Mouse (Mus musculus): ENCODE measurements around the gene St14. TPM values are rescaled to one million over a fixed set of nuclear protein-coding genes. Genes with fewer than 3 reads are reported as not detected.
"Not testable (repeated sequence)": the region's sequence is repeated elsewhere in the genome, so short reads cannot be mapped to it uniquely, and the experiment has no call there.

St14 gene
- polyA plus RNA-seq, 1 experiment from 2014 or later, result 3.6 TPM

DNA sequence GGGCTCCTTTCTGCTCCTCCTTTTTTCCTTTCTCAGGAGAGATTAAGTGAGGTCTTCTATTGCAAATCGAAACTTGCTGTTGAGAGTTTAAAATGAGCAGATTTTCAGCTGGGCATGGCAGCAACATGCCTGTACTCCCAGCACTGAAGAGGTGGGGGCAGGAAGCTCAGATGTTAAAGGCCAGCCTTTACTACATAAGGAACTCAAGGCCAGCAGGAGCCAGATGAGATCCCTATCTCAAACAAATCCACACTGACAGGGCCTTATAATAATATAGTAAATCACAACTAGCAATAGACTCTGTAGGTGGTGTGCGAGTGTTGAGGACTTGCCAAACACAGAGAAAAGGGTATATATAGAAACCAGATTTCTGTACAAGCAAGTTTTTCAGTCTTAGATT is 72.9 kb downstream of the St14 start:
- ATAC-seq (replicated peaks; ENCODE audit: extremely low read depth, insufficient read depth, low FRiP score), result no peak
- no peaks in the 10 kb centered on the region for H3K27me3 ChIP-seq (ENCODE audit: control insufficient read depth, insufficient read depth, low read length)

DNA sequence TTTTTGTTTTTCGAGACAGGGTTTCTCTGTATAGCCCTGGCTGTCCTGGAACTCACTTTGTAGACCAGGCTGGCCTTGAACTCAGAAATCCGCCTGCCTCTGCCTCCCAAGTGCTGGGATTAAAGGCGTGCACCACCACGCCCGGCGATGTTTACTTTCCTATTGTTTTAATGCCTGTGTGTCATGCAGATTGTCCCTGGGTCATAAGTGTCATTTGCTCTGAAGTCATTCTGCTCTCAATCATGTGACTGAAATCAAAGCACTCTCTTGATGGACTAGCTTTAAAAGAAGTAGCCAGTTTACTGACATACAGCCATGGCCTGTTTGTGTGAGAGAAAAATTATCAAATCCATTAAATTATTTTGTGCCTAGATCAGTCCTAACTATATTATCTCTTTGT is 80.1 kb downstream of the St14 start:
- not testable (repeated sequence) for H3K27ac ChIP-seq (ENCODE audit: low read length); H3K4me3 ChIP-seq (ENCODE audit: low read length); H3K4me2 ChIP-seq (ENCODE audit: low read depth, low read length); H3K9me3 ChIP-seq (replicated peaks; ENCODE audit: control insufficient read depth, low read length); H3K27me3 ChIP-seq (ENCODE audit: control insufficient read depth, insufficient read depth, low read length); H3K9ac ChIP-seq (ENCODE audit: low read length); ATAC-seq (replicated peaks; ENCODE audit: extremely low read depth, insufficient read depth, low FRiP score)
- peaks cover 11% of the 10 kb centered on the region; the same call in 1 of the 2 replicates for H3K36me3 ChIP-seq (ENCODE audit: control insufficient read depth, insufficient read depth)
- H3K4me1 ChIP-seq (ENCODE audit: control insufficient read depth, insufficient read depth, low read length), result peaks cover 14% of the 10 kb centered on the region
- 90% methylated on average over 6 of the region's 6 CpGs for WGBS

More for the DNA sequence above, 72.9 kb downstream of the St14 start:
- Histone ChIP-seq H3K9me3 (replicated peaks; ENCODE audit: control insufficient read depth, low read length) (no peaks in the 10 kb centered on the region), H3K36me3 (ENCODE audit: control insufficient read depth, insufficient read depth) (peaks cover 20% of the 10 kb centered on the region), H3K4me1 (ENCODE audit: control insufficient read depth, insufficient read depth, low read length) (no peaks in the 10 kb centered on the region), H3K27ac (ENCODE audit: low read length) (no peak overlapping the region), H3K9ac (ENCODE audit: low read length) (no peak overlapping the region), H3K4me3 (ENCODE audit: low read length) (no peak overlapping the region), H3K4me2 (ENCODE audit: low read depth, low read length) (no peak overlapping the region)
- WGBS, result 79% methylated on average over 2 of the region's 2 CpGs

DNA sequence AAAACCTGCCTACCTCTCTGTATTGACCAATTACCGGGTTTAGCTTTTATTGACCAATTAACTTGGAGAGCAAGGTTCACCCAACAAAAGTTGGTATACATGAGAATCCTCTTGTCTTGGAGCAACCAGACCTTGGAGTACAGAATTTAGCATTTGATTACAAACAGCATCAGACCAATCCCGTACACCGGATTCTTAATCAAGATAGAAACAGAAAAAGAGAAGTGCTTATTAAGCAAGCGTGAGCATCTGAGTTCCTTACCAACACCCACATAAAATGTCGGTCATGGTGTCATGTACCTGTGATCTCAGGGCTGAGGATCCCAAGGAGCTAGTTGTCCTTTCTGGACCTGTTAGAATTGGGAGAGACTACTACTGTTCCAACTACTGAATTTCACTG is 81.4 kb downstream of the St14 start:
- no peak for ATAC-seq (replicated peaks; ENCODE audit: extremely low read depth, insufficient read depth, low FRiP score)
- no peaks in the 10 kb centered on the region for H3K27me3 ChIP-seq (ENCODE audit: control insufficient read depth, insufficient read depth, low read length)
- H3K4me1 ChIP-seq (ENCODE audit: control insufficient read depth, insufficient read depth, low read length), result peaks cover 14% of the 10 kb centered on the region
- no peak overlapping the region for H3K27ac ChIP-seq (ENCODE audit: low read length)
- H3K4me3 ChIP-seq (ENCODE audit: low read length), result no peak overlapping the region
- no peaks in the 10 kb centered on the region for H3K9me3 ChIP-seq (replicated peaks; ENCODE audit: control insufficient read depth, low read length)
- WGBS, result 96% methylated on average over 5 of the region's 5 CpGs
- H3K4me2 ChIP-seq (ENCODE audit: low read depth, low read length), result no peak overlapping the region
- no peak overlapping the region for H3K9ac ChIP-seq (ENCODE audit: low read length)
- peaks cover 11% of the 10 kb centered on the region; the same call in 1 of the 2 replicates for H3K36me3 ChIP-seq (ENCODE audit: control insufficient read depth, insufficient read depth)

Other genes with a start within 250 kb of the St14 start
- 4.3 and 5.4 TPM in 2 replicates for gene Adamts15, start 209.4 kb downstream of the St14 start, polyA plus RNA-seq (2015; fragmentation: Nextera tagmentation; extraction: Ambion mirVana)
- gene Adamts8, start 189.3 kb downstream of the St14 start, polyA plus RNA-seq (2015; fragmentation: Nextera tagmentation; extraction: Ambion mirVana), result 10.0 and 12.7 TPM in 2 replicates
- gene Zbtb44, start 101.2 kb downstream of the St14 start, polyA plus RNA-seq (2015; fragmentation: Nextera tagmentation; extraction: Ambion mirVana), result 6.3 and 6.5 TPM in 2 replicates
- 392 and 422 TPM in 2 replicates for gene Aplp2, start 80.0 kb upstream of the St14 start, polyA plus RNA-seq (2015; fragmentation: Nextera tagmentation; extraction: Ambion mirVana)
- gene Prdm10, start 148.7 kb upstream of the St14 start, polyA plus RNA-seq (2015; fragmentation: Nextera tagmentation; extraction: Ambion mirVana), result 3.4 and 3.5 TPM in 2 replicates

Measured in heart, embryonic 16.5 days (tissue).